Mouse (Mus musculus) lung, embryonic 16.5 days (tissue): ENCODE results near the gene Cfap97d1. TPM values are rescaled to one million over a fixed set of nuclear protein-coding genes. Genes with fewer than 3 reads are reported as not detected.
A peak's percentile ranks its signal among the peaks of the same experiment; 100 is the strongest.

Experiments used
- ATAC-seq: fragments of 200-750 bp; cut with Nextera tagmentation; 2 replicates; pipeline ENCODE4 v1.8.0; 2017; ENCODE audit warnings: low read depth, mild to moderate bottlenecking, moderate library complexity
- H3K27ac ChIP-seq: fragments of 300-500 bp; sonication (generic); 2 replicates; pipeline ENCODE4 v1.5.1; 2014; ENCODE audit warnings: mild to moderate bottlenecking, control low read depth, low read length
- H3K27me3 ChIP-seq: fragments of 300-500 bp; sonication (generic); 2 replicates; pipeline ENCODE4 v1.6.1; 2014; ENCODE audit warnings: low read depth, low read length, mixed read lengths; ENCODE audit not compliant: control insufficient read depth, insufficient read depth
- H3K36me3 ChIP-seq: fragments of 300-500 bp; sonication (generic); 2 replicates; pipeline ENCODE4 v1.6.1; 2014; ENCODE audit warnings: low read length; ENCODE audit not compliant: control insufficient read depth, insufficient read depth
- H3K4me1 ChIP-seq: fragments of 300-500 bp; sonication (generic); replicated peaks from 2 replicates; pipeline ENCODE4 v1.6.1; 2014; ENCODE audit warnings: low read length, mixed read lengths; ENCODE audit not compliant: control insufficient read depth, insufficient read depth
- H3K4me2 ChIP-seq: fragments of 300-500 bp; sonication (generic); 2 replicates; pipeline ENCODE4 v1.6.1; 2014; ENCODE audit warnings: low read depth, low read length, control low read depth
- H3K4me3 ChIP-seq: fragments of 300-500 bp; sonication (generic); 2 replicates; pipeline ENCODE4 v1.5.1; 2014; ENCODE audit warnings: mild to moderate bottlenecking, low read length, control low read depth
- H3K9ac ChIP-seq: fragments of 300-500 bp; sonication (generic); 2 replicates; pipeline ENCODE4 v1.6.1; 2014; ENCODE audit warnings: low read length, control low read depth
- H3K9me3 ChIP-seq: fragments of 300-500 bp; sonication (generic); 2 replicates; pipeline ENCODE4 v1.6.1; 2016; ENCODE audit warnings: low read length; ENCODE audit not compliant: control insufficient read depth
- WGBS: fragments of 180-500 bp; shearing (Covaris S2); extraction: QIAGEN DNeasy Blood & Tissue Kit; methylation state at CpG from one replicate; pipeline ENCODE4 v1.1.7; 2014; 5-methylcytosine and 5-hydroxymethylcytosine counted together
- polyA plus RNA-seq: library from polyadenylated mRNA; unstranded; fragments of >200 nt; fragmentation: Nextera tagmentation; extraction: Ambion mirVana; gene quantifications from 2 replicates; pipeline ENCODE4 v1.2.1, GENCODE M21; 2015

Gene Cfap97d1
- polyA plus RNA-seq, 1 experiment from 2014 or later: not detected

- Histone ChIP-seq H3K27ac (no peak overlapping the region), H3K4me1 (no peaks in the 10 kb centered on the region), H3K27me3 (no peaks in the 10 kb centered on the region), H3K9me3 (no peaks in the 10 kb centered on the region), H3K36me3 (no peaks in the 10 kb centered on the region), H3K4me3 (no peak overlapping the region), H3K9ac (no peak overlapping the region), H3K4me2 (no peak overlapping the region)
- ATAC-seq: no peak
- WGBS: 86% methylated on average over 7 of the region's 7 CpGs
Measured at GRCm38 (mm10) chr11:101992411-101992810, 8.3 kb downstream of the Cfap97d1 start.

DNA sequence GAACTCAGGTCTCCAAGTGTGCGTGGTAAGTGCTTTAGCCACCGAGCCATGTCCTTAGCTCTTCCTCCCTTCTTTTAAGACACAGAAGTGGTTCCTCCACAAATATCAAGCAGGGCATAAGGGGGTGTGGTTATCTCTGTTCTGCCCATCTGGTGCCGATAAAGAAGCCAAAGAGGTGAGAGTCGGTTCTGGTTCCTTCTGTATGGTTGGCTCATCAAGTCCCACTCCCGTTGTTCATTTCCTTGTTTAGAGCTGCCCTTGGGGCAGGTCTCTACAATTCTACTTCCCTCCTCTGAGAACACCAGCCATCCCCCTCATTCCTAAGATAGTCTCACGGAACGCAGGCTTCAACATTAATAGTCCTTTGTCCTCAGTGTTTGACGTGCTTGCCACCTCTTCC lies 10.0 kb downstream of the Cfap97d1 start:
- Histone ChIP-seq H3K27ac (no peak overlapping the region), H3K9me3 (no peaks in the 10 kb centered on the region), H3K36me3 (no peaks in the 10 kb centered on the region), H3K9ac (no peak overlapping the region), H3K27me3 (no peaks in the 10 kb centered on the region), H3K4me1 (no peaks in the 10 kb centered on the region), H3K4me2 (no peak overlapping the region), H3K4me3 (no peak overlapping the region)
- peak; percentile 28; the same call in 1 of the 2 replicates for ATAC-seq
- 47% methylated on average over 8 of the region's 8 CpGs for WGBS

DNA sequence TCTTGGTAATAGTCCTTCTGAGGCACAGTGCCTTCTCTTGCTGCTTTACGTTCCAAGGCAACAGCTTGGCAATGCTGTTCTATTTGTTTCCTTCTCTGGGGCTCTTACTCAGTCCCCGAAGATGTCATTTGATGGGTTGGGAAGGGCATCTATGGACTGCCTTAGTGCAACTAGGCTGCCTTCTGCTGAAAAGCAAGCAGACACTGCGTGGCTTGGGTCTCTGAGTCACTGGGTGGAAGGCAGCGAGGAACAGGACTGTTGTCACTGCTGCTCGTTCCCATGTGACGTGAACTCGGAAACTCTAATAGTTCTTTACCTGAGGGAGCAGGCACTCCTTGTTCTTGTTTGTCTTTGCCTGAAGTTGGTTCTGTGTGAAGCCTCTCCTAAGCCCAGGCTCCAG lies 11.9 kb downstream of the Cfap97d1 start:
- no peak overlapping the region for H3K9ac ChIP-seq
- no peaks in the 10 kb centered on the region for H3K27me3 ChIP-seq
- ATAC-seq: no peak
- H3K4me3 ChIP-seq: no peak overlapping the region
- WGBS: 82% methylated on average over 7 of the region's 7 CpGs
- H3K36me3 ChIP-seq: no peaks in the 10 kb centered on the region
- no peak overlapping the region for H3K4me2 ChIP-seq
- no peaks in the 10 kb centered on the region for H3K4me1 ChIP-seq
- H3K27ac ChIP-seq: no peak overlapping the region
- no peaks in the 10 kb centered on the region for H3K9me3 ChIP-seq

DNA sequence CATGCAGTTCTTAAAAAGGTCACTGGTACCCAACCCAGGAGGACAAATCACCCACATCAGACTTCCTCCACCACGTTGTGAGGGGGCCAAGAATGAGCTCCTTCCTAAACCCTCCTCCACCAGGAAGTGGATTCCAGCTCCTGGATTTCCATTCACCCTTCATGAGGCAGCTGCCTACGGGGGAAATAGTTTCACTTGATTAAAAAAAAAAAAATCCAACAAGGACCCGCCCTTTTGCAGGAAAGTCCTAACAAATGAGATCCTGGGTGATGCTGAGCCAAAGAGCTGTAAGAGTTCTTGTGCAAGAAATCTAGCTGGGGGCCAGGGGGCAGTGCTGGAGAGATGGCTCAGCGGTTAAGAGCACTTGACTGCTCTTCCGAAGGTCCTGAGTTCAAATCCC lies 14.2 kb downstream of the Cfap97d1 start:
- Histone ChIP-seq H3K27ac (no peak overlapping the region), H3K4me2 (no peak overlapping the region), H3K27me3 (no peaks in the 10 kb centered on the region), H3K4me3 (no peak overlapping the region), H3K4me1 (no peaks in the 10 kb centered on the region), H3K9me3 (no peaks in the 10 kb centered on the region), H3K36me3 (no peaks in the 10 kb centered on the region), H3K9ac (no peak overlapping the region)
- WGBS: 38% methylated on average over 5 of the region's 5 CpGs
- ATAC-seq: peak; percentile 17; the same call in 1 of the 2 replicates

DNA sequence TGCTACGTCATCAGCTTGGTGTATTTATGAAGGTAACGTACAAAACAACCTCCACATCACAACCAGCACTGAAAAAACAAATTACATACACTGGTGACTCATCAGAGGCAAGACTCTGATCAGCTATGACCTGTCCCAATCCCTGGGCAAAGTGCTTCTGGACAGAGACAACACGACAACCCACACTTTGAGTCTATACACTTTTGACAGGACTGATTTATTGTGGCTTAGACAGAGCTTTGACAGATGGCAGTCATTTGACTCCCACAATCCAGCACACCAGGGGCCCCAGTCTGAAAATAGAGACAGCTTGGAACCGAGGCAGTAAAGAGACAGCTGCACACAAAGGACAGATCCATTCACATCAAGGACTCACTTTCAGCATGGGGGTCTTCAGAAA lies 15.4 kb downstream of the Cfap97d1 start:
- H3K4me3 ChIP-seq: no peak overlapping the region
- H3K27me3 ChIP-seq: no peaks in the 10 kb centered on the region
- no peak overlapping the region for H3K27ac ChIP-seq
- no peak for ATAC-seq
- 56% methylated on average over 4 of the region's 4 CpGs for whole genome bisulfite sequencing
- no peaks in the 10 kb centered on the region for H3K36me3 ChIP-seq
- H3K4me2 ChIP-seq: no peak overlapping the region
- H3K4me1 ChIP-seq: no peaks in the 10 kb centered on the region
- H3K9ac ChIP-seq: no peak overlapping the region
- H3K9me3 ChIP-seq: no peaks in the 10 kb centered on the region

DNA sequence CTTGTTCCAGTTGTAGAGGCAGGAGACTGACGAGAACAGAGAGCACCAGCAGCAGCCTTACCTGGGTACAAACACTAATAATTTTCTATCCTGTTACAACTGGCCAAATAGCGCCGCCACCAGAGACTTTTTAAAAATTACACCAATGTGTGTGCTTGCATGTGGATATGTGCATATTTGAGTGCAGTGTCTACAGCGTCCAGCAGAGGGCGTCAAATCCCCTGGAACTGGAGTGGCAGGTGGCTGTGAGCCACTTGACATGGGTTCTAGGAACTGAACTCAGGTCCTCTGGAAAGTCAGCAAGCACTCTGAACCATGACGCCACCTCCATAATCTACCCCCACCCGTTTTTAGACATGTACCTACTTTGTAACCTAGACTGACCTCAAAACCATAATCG lies 20.2 kb downstream of the Cfap97d1 start:
- H3K27ac ChIP-seq: no peak overlapping the region
- ATAC-seq: no peak
- no peak overlapping the region for H3K9ac ChIP-seq
- no peaks in the 10 kb centered on the region for H3K36me3 ChIP-seq
- no peak overlapping the region for H3K4me3 ChIP-seq
- H3K4me2 ChIP-seq: no peak overlapping the region
- 87% methylated on average over 8 of the region's 8 CpGs for WGBS
- H3K4me1 ChIP-seq: no peaks in the 10 kb centered on the region
- H3K9me3 ChIP-seq: no peaks in the 10 kb centered on the region
- H3K27me3 ChIP-seq: no peaks in the 10 kb centered on the region

- Histone ChIP-seq H3K36me3 (no peaks in the 10 kb centered on the region), H3K4me2 (no peak overlapping the region), H3K9me3 (no peaks in the 10 kb centered on the region), H3K27me3 (no peaks in the 10 kb centered on the region), H3K9ac (no peak overlapping the region), H3K4me3 (no peak overlapping the region), H3K4me1 (no peaks in the 10 kb centered on the region), H3K27ac (no peak overlapping the region)
- no peak for ATAC-seq
- WGBS: 66% methylated on average over 9 of the region's 9 CpGs
Measured at GRCm38 (mm10) chr11:102006271-102006670, 22.2 kb downstream of the Cfap97d1 start.

GRCm38 (mm10) chr11:102006688-102007087 lies 22.6 kb downstream of the Cfap97d1 start:
- ATAC-seq: no peak
- Histone ChIP-seq H3K4me2 (no peak overlapping the region), H3K36me3 (no peaks in the 10 kb centered on the region), H3K27me3 (no peaks in the 10 kb centered on the region), H3K9ac (no peak overlapping the region), H3K4me3 (no peak overlapping the region), H3K27ac (no peak overlapping the region), H3K4me1 (no peaks in the 10 kb centered on the region), H3K9me3 (no peaks in the 10 kb centered on the region)
- 86% methylated on average over 5 of the region's 5 CpGs for WGBS

GRCm38 (mm10) chr11:102008372-102008771 lies 24.3 kb downstream of the Cfap97d1 start:
- H3K36me3 ChIP-seq: no peaks in the 10 kb centered on the region
- H3K9me3 ChIP-seq: no peaks in the 10 kb centered on the region
- H3K9ac ChIP-seq: no peak overlapping the region
- H3K4me1 ChIP-seq: no peaks in the 10 kb centered on the region
- H3K27ac ChIP-seq: no peak overlapping the region
- H3K4me2 ChIP-seq: no peak overlapping the region
- no peak overlapping the region for H3K4me3 ChIP-seq
- 86% methylated on average over 8 of the region's 8 CpGs for whole genome bisulfite sequencing
- ATAC-seq: no peak
- H3K27me3 ChIP-seq: no peaks in the 10 kb centered on the region

GRCm38 (mm10) chr11:102008954-102009637 lies 25.0 kb downstream of the Cfap97d1 start:
- Histone ChIP-seq H3K27me3 (no peaks in the 10 kb centered on the region), H3K27ac (no peak overlapping the region), H3K4me1 (no peaks in the 10 kb centered on the region), H3K36me3 (no peaks in the 10 kb centered on the region), H3K4me3 (no peak overlapping the region), H3K9ac (no peak overlapping the region), H3K4me2 (no peak overlapping the region), H3K9me3 (no peaks in the 10 kb centered on the region)
- peak; percentile 64 for ATAC-seq
- WGBS: 61% methylated on average over 15 of the region's 15 CpGs
